In the genomic region with DNA sequence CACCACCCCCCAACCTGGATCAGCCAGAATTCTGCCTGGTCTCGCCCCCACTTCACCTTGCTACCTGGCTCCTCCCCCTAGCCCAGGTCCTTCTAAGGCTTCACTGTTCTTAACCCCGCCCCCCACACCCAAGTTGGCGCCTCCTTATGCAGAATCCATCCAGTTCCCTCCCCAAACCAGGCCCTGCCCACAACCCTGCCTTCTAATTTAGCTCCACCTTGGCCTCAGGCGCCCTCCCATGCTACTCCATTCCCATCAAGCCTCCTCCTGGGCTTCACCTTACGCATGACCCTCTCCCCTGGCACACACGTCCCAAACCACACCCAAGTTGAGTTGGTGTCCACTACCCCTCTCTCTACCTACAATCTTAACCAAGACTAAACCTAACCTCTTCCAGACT, we compare ENCODE assay signal across 9 mouse cellular contexts. TPM values are rescaled to one million over a fixed set of nuclear protein-coding genes. Genes with fewer than 3 reads are reported as not detected.
A peak's percentile ranks its signal among the peaks of the same experiment; 100 is the strongest.
DNase-seq lines count a peak whose midpoint lies in the region; ATAC-seq and TF ChIP-seq lines count a peak whose summit lies in the region.
"Had no signal": no experiment of that assay in that cellular context is flagged by ENCODE, and none has a peak within 500 bp of the region (broad histone marks: within the 10 kb centered on the region; RNA-seq: fewer than 3 reads in every experiment).

No protein-coding gene starts in this region.

- H3K36me3 ChIP-seq in lung, embryonic 16.5 days (ENCODE audit: control insufficient read depth, insufficient read depth, low read length): no peaks in the 10 kb centered on the region
- peaks cover 13% of the 10 kb centered on the region; the same call in 1 of the 2 replicates for H3K36me3 ChIP-seq in hindbrain, embryonic 15.5 days
- H3K36me3 ChIP-seq in neural tube, embryonic 14.5 days (ENCODE audit: control insufficient read depth, insufficient read depth, low read length): no peaks in the 10 kb centered on the region; the same call in 1 of the 2 replicates
- H3K36me3 ChIP-seq in thymus, adult 2 months (ENCODE audit: control insufficient read depth, insufficient read depth, low read length): 0 out of 2 replicates have a peak, but pooled peaks cover 3% of the 10 kb centered on the region
- H3K36me3 ChIP-seq: liver, embryonic 15.5 days had no signal

- WGBS in lung, embryonic 16.5 days: 10% methylated on average over 4 of the region's 6 CpGs
- WGBS in lung, adult 2 months: 11% methylated on average over 6 of the region's 6 CpGs
- WGBS in hindbrain, embryonic 15.5 days: 6% methylated on average over 6 of the region's 6 CpGs
- WGBS in neural tube, embryonic 14.5 days: 9% methylated on average over 6 of the region's 6 CpGs
- 36% methylated on average over 6 of the region's 6 CpGs for WGBS in thymus, adult 2 months

- no peak overlapping the region for H3K9ac ChIP-seq in lung, embryonic 16.5 days (ENCODE audit: low read length)
- H3K9ac ChIP-seq in hindbrain, embryonic 15.5 days: no peak overlapping the region
- H3K9ac ChIP-seq in neural tube, embryonic 14.5 days (replicated peaks; ENCODE audit: low read depth, low read length): no peak overlapping the region
- H3K9ac ChIP-seq: liver, embryonic 15.5 days had no signal

- no peak for DNase-seq in cerebellum, adult 11 months
- no peak for DNase-seq in lung, adult 2 months
- DNase-seq in thymus, adult 2 months: no peak

- peaks cover 5% of the 10 kb centered on the region; the same call in 1 of the 2 replicates for H3K4me1 ChIP-seq in lung, embryonic 16.5 days (replicated peaks; ENCODE audit: control insufficient read depth, insufficient read depth, low read length)
- H3K4me1 ChIP-seq in lung, adult 2 months (ENCODE audit: control insufficient read depth, insufficient read depth, low read length): 0 out of 2 replicates have a peak, but pooled peaks cover 2% of the 10 kb centered on the region
- H3K4me1 ChIP-seq in hindbrain, embryonic 15.5 days (replicated peaks): peaks cover 16% of the 10 kb centered on the region
- peaks cover 8% of the 10 kb centered on the region; the same call in 1 of the 2 replicates for H3K4me1 ChIP-seq in neural tube, embryonic 14.5 days (ENCODE audit: control insufficient read depth, insufficient read depth, low read length)
- H3K4me1 ChIP-seq in thymus, adult 2 months (replicated peaks; ENCODE audit: control insufficient read depth, insufficient read depth, low read length): no peaks in the 10 kb centered on the region
- H3K4me1 ChIP-seq: liver, embryonic 15.5 days had no signal

- H3K9me3 ChIP-seq in lung, embryonic 16.5 days (ENCODE audit: control insufficient read depth, low read length): no peaks in the 10 kb centered on the region
- H3K9me3 ChIP-seq in hindbrain, embryonic 15.5 days: no peaks in the 10 kb centered on the region
- H3K9me3 ChIP-seq in neural tube, embryonic 14.5 days (ENCODE audit: control insufficient read depth, low read length): no peaks in the 10 kb centered on the region
- H3K9me3 ChIP-seq: liver, embryonic 15.5 days had no signal

- TF ChIP-seq POLR2A in lung, adult 2 months (IDR thresholded peaks at IDR 0.05; ENCODE audit: borderline replicate concordance, extremely low read depth, low read depth, low read length): no peak
- no peak for TF ChIP-seq POLR2A in thymus, adult 2 months (IDR thresholded peaks at IDR 0.05; ENCODE audit: control insufficient read depth, extremely low read depth, insufficient read depth, low read length, poor library complexity)

- TF ChIP-seq CTCF in lung, adult 2 months (IDR thresholded peaks at IDR 0.05; ENCODE audit: insufficient read depth, low read length): no peak
- TF ChIP-seq CTCF in thymus, adult 2 months (IDR thresholded peaks at IDR 0.05; ENCODE audit: borderline replicate concordance, control insufficient read depth, extremely low read depth, insufficient read depth, low read length, poor library complexity): no peak

- peak; percentile 53; the same call in 1 of the 2 replicates for ATAC-seq in cerebellum, adult (ENCODE audit: insufficient number of reproducible peaks, low FRiP score, low TSS enrichment)
- peak; percentile 34; the same call in 1 of the 2 replicates for ATAC-seq in lung, embryonic 16.5 days (ENCODE audit: low read depth)
- peak; percentile 11; the same call in 1 of the 2 replicates for ATAC-seq in hindbrain, embryonic 15.5 days (ENCODE audit: low FRiP score, low read depth)
- no peak for ATAC-seq in neural tube, embryonic 14.5 days (ENCODE audit: low read depth)
- no peak for ATAC-seq in CD4-positive, CD25-positive, alpha-beta regulatory T cell, adult 4 months

- no peak overlapping the region for H3K27ac ChIP-seq in lung, embryonic 16.5 days (ENCODE audit: low read length)
- H3K27ac ChIP-seq in hindbrain, embryonic 15.5 days (replicated peaks): no peak overlapping the region
- no peak overlapping the region for H3K27ac ChIP-seq in neural tube, embryonic 14.5 days (ENCODE audit: low read depth, low read length)
- no peak overlapping the region for H3K27ac ChIP-seq in thymus, adult 2 months (ENCODE audit: control insufficient read depth, insufficient read depth, low read length)
- H3K27ac ChIP-seq: liver, embryonic 15.5 days had no signal

- peak overlapping the region; percentile 38 for H3K4me2 ChIP-seq in lung, embryonic 16.5 days (ENCODE audit: low read depth, low read length)
- H3K4me2 ChIP-seq in hindbrain, embryonic 15.5 days: peak overlapping the region; percentile 89
- 0 out of 2 replicates have a peak overlapping the region, but pooled peaks have one; percentile 18 for H3K4me2 ChIP-seq in neural tube, embryonic 14.5 days (ENCODE audit: low read depth, low read length)
- H3K4me2 ChIP-seq: liver, embryonic 15.5 days had no signal

- peak overlapping the region; percentile 17 for H3K4me3 ChIP-seq in lung, embryonic 16.5 days (ENCODE audit: low read length)
- no peak overlapping the region for H3K4me3 ChIP-seq in lung, adult 2 months (replicated peaks; ENCODE audit: extremely low read depth, low read depth, low read length)
- peak overlapping the region; percentile 43 for H3K4me3 ChIP-seq in hindbrain, embryonic 15.5 days
- H3K4me3 ChIP-seq in neural tube, embryonic 14.5 days (ENCODE audit: low read depth, low read length): no peak overlapping the region
- H3K4me3 ChIP-seq in thymus, adult 2 months (ENCODE audit: control insufficient read depth, insufficient read depth, low read length): no peak overlapping the region
- H3K4me3 ChIP-seq: liver, embryonic 15.5 days had no signal

- H3K27me3 ChIP-seq in lung, embryonic 16.5 days (ENCODE audit: control insufficient read depth, insufficient read depth, low read depth, low read length): peaks cover 29% of the 10 kb centered on the region
- peaks cover 36% of the 10 kb centered on the region for H3K27me3 ChIP-seq in hindbrain, embryonic 15.5 days
- H3K27me3 ChIP-seq in neural tube, embryonic 14.5 days (ENCODE audit: control insufficient read depth, insufficient read depth, low read length): peaks cover 23% of the 10 kb centered on the region
- no peaks in the 10 kb centered on the region; the same call in 1 of the 2 replicates for H3K27me3 ChIP-seq in thymus, adult 2 months (ENCODE audit: control insufficient read depth, insufficient read depth, low read length)

RNA-seq across cellular contexts. Expression of a gene that starts 1.4 kb away (rescaled TPM):
- polyA plus RNA-seq in lung, embryonic 16.5 days (2015; fragmentation: Nextera tagmentation; extraction: Ambion mirVana): 0.10 TPM in 1 of 2 replicates, not detected in the other
- 0.06 TPM in 1 of 2 replicates, not detected in the other for polyA plus RNA-seq in lung, adult 2 months (2012; rRNA removed)
- polyA plus RNA-seq in hindbrain, embryonic 15.5 days (2015; fragmentation: Nextera tagmentation; extraction: Ambion mirVana): 4.8 and 10.2 TPM in 2 replicates
- 1.1 and 2.6 TPM in 2 replicates for polyA plus RNA-seq in neural tube, embryonic 14.5 days (2014; fragmentation: Nextera tagmentation; extraction: Ambion mirVana)
- polyA plus RNA-seq in thymus, adult 2 months (2012; rRNA removed): 0.65 and 1.5 TPM in 2 replicates
- polyA plus RNA-seq in CD4-positive, CD25-positive, alpha-beta regulatory T cell, adult 4 months (2017; shearing (Covaris generic)): under 1 TPM; 0.23 to 0.28 TPM
- polyA plus RNA-seq: liver, embryonic 15.5 days had no signal

RNA-seq across cellular contexts. Expression of a gene that starts 23.4 kb away (rescaled TPM):
- 16.6 and 19.1 TPM in 2 replicates for polyA plus RNA-seq in lung, embryonic 16.5 days (2015; fragmentation: Nextera tagmentation; extraction: Ambion mirVana)
- polyA plus RNA-seq in lung, adult 2 months (2012; rRNA removed): 20.2 and 21.3 TPM in 2 replicates
- 16.3 and 17.1 TPM in 2 replicates for polyA plus RNA-seq in hindbrain, embryonic 15.5 days (2015; fragmentation: Nextera tagmentation; extraction: Ambion mirVana)
- 14.3 and 17.8 TPM in 2 replicates for polyA plus RNA-seq in neural tube, embryonic 14.5 days (2014; fragmentation: Nextera tagmentation; extraction: Ambion mirVana)
- polyA plus RNA-seq in thymus, adult 2 months (2012; rRNA removed): 65.7 and 66.2 TPM in 2 replicates
- 10 to 100 TPM; 11.7 to 12.0 TPM for polyA plus RNA-seq in CD4-positive, CD25-positive, alpha-beta regulatory T cell, adult 4 months (2017; shearing (Covaris generic))

RNA-seq across cellular contexts. Expression of a gene that starts 43.3 kb away (rescaled TPM):
- 16.1 and 17.6 TPM in 2 replicates for polyA plus RNA-seq in lung, embryonic 16.5 days (2015; fragmentation: Nextera tagmentation; extraction: Ambion mirVana)
- polyA plus RNA-seq in lung, adult 2 months (2012; rRNA removed): 18.9 and 23.9 TPM in 2 replicates
- polyA plus RNA-seq in hindbrain, embryonic 15.5 days (2015; fragmentation: Nextera tagmentation; extraction: Ambion mirVana): 8.5 and 9.3 TPM in 2 replicates
- polyA plus RNA-seq in neural tube, embryonic 14.5 days (2014; fragmentation: Nextera tagmentation; extraction: Ambion mirVana): 7.6 and 8.9 TPM in 2 replicates
- 23.1 and 23.4 TPM in 2 replicates for polyA plus RNA-seq in thymus, adult 2 months (2012; rRNA removed)
- 10 to 100 TPM; 15.9 to 26.2 TPM for polyA plus RNA-seq in CD4-positive, CD25-positive, alpha-beta regulatory T cell, adult 4 months (2017; shearing (Covaris generic))

RNA-seq across cellular contexts. Expression of a gene that starts 45.9 kb away (rescaled TPM):
- 35.4 and 36.5 TPM in 2 replicates for polyA plus RNA-seq in lung, embryonic 16.5 days (2015; fragmentation: Nextera tagmentation; extraction: Ambion mirVana)
- 43.5 and 45.5 TPM in 2 replicates for polyA plus RNA-seq in lung, adult 2 months (2012; rRNA removed)
- 35.7 and 41.0 TPM in 2 replicates for polyA plus RNA-seq in hindbrain, embryonic 15.5 days (2015; fragmentation: Nextera tagmentation; extraction: Ambion mirVana)
- polyA plus RNA-seq in neural tube, embryonic 14.5 days (2014; fragmentation: Nextera tagmentation; extraction: Ambion mirVana): 30.6 and 38.3 TPM in 2 replicates
- 80.0 and 82.9 TPM in 2 replicates for polyA plus RNA-seq in thymus, adult 2 months (2012; rRNA removed)
- polyA plus RNA-seq in CD4-positive, CD25-positive, alpha-beta regulatory T cell, adult 4 months (2017; shearing (Covaris generic)): 10 to 100 TPM; 20.6 to 25.6 TPM

Comparison
In these comparisons a context has a peak if more than half of its experiments do, and no peak if none do; other contexts are left out.
1. H3K4me3 ChIP-seq: peak in lung, embryonic 16.5 days (single experiment) and hindbrain, embryonic 15.5 days (single experiment); none in lung, adult 2 months (single experiment), neural tube, embryonic 14.5 days (single experiment) and thymus, adult 2 months (single experiment).
2. ATAC-seq: peak in cerebellum, adult (single experiment), lung, embryonic 16.5 days (single experiment) and hindbrain, embryonic 15.5 days (single experiment); none in neural tube, embryonic 14.5 days (single experiment) and CD4-positive, CD25-positive, alpha-beta regulatory T cell, adult 4 months (single experiment).
3. H3K4me2 ChIP-seq: peak in every context shown above with its lines; median percentile 89 in hindbrain, embryonic 15.5 days; 38 in lung, embryonic 16.5 days; 18 in neural tube, embryonic 14.5 days.